Mouse (Mus musculus) limb, embryonic 14.5 days (tissue): ENCODE measurements around the gene Hils1. TPM values are rescaled to one million over a fixed set of nuclear protein-coding genes. Genes with fewer than 3 reads are reported as not detected.
"Not testable (repeated sequence)": the region's sequence is repeated elsewhere in the genome, so short reads cannot be mapped to it uniquely, and the experiment has no call there.

Experiments used
- ATAC-seq: fragments of 200-750 bp; cut with Nextera tagmentation; 2 replicates; pipeline ENCODE4 v1.8.0; 2017; ENCODE audit warnings: low read depth, moderate number of reproducible peaks, moderate TSS enrichment; ENCODE audit not compliant: low FRiP score
- DNase-seq: peaks from one replicate; pipeline ENCODE4 v3.0.0-alpha.2; 2015; ENCODE audit warnings: low spot score
- H3K27ac ChIP-seq: fragments of 300-500 bp; sonication (generic); replicated peaks from 2 replicates; pipeline ENCODE4 v1.5.1; 2014; ENCODE audit warnings: low read depth, mild to moderate bottlenecking, low read length, moderate library complexity, mixed read lengths
- H3K27me3 ChIP-seq: fragments of 300-500 bp; sonication (generic); 2 replicates; pipeline ENCODE4 v1.6.1; 2014; ENCODE audit warnings: low read length, mixed read lengths; ENCODE audit not compliant: control insufficient read depth, insufficient read depth
- H3K36me3 ChIP-seq: fragments of 300-500 bp; sonication (generic); 2 replicates; pipeline ENCODE4 v1.6.1; 2014; ENCODE audit warnings: mild to moderate bottlenecking, low read length, moderate library complexity, mixed read lengths; ENCODE audit not compliant: control insufficient read depth, insufficient read depth
- H3K4me1 ChIP-seq: fragments of 300-500 bp; sonication (generic); 2 replicates; pipeline ENCODE4 v1.6.1; 2014; ENCODE audit warnings: antibody characterized with exemption, low read length, mixed read lengths; ENCODE audit not compliant: control insufficient read depth, insufficient read depth
- H3K4me2 ChIP-seq: fragments of 300-500 bp; sonication (generic); replicated peaks from 2 replicates; pipeline ENCODE4 v1.6.1; 2014; ENCODE audit warnings: low read depth, mild to moderate bottlenecking, low read length, moderate library complexity; ENCODE audit not compliant: severe bottlenecking
- H3K4me3 ChIP-seq: fragments of 300-500 bp; sonication (generic); replicated peaks from 2 replicates; pipeline ENCODE4 v1.5.1; 2014; ENCODE audit warnings: low read length
- H3K9ac ChIP-seq: fragments of 300-500 bp; sonication (generic); 2 replicates; pipeline ENCODE4 v1.6.1; 2014; ENCODE audit warnings: mild to moderate bottlenecking, low read depth, low read length, moderate library complexity; ENCODE audit not compliant: severe bottlenecking
- H3K9me3 ChIP-seq: fragments of 300-500 bp; sonication (generic); 2 replicates; pipeline ENCODE4 v1.6.1; 2016; ENCODE audit warnings: low read length; ENCODE audit not compliant: control insufficient read depth
- POLR2A ChIP-seq: fragments of 200-500 bp; IDR thresholded peaks from 2 replicates; pipeline ENCODE4 v1.8.0; 2012; ENCODE audit warnings: inconsistent platforms, mild to moderate bottlenecking, moderate library complexity, borderline replicate concordance; ENCODE audit not compliant: insufficient read depth, insufficient read length; ENCODE audit errors: extremely low read depth
- WGBS: fragments of 180-500 bp; shearing (Covaris S2); extraction: QIAGEN DNeasy Blood & Tissue Kit; methylation state at CpG from one replicate; pipeline ENCODE4 v1.1.7; 2014; 5-methylcytosine and 5-hydroxymethylcytosine counted together
- polyA plus RNA-seq, 2 experiments: library from polyadenylated mRNA; depleted of rRNA in 1 of 2; stranded (reverse) in 1 of 2; unstranded in 1 of 2; fragments of >200 nt; fragmentation: Nextera tagmentation in 1 of 2; extraction: Ambion mirVana in 1 of 2; gene quantifications; 2 replicates each; pipeline versions ENCODE4 v1.2.1 to v1.2.3; 2012 to 2014

Hils1 gene
- polyA plus RNA-seq, 2 experiments: 0.29 to 0.58 TPM

GRCm38 (mm10) chr11:95007418-95007817, 40.0 kb downstream of the Hils1 start:
- no peak overlapping the region for H3K9ac ChIP-seq
- no peak for ATAC-seq

DNA sequence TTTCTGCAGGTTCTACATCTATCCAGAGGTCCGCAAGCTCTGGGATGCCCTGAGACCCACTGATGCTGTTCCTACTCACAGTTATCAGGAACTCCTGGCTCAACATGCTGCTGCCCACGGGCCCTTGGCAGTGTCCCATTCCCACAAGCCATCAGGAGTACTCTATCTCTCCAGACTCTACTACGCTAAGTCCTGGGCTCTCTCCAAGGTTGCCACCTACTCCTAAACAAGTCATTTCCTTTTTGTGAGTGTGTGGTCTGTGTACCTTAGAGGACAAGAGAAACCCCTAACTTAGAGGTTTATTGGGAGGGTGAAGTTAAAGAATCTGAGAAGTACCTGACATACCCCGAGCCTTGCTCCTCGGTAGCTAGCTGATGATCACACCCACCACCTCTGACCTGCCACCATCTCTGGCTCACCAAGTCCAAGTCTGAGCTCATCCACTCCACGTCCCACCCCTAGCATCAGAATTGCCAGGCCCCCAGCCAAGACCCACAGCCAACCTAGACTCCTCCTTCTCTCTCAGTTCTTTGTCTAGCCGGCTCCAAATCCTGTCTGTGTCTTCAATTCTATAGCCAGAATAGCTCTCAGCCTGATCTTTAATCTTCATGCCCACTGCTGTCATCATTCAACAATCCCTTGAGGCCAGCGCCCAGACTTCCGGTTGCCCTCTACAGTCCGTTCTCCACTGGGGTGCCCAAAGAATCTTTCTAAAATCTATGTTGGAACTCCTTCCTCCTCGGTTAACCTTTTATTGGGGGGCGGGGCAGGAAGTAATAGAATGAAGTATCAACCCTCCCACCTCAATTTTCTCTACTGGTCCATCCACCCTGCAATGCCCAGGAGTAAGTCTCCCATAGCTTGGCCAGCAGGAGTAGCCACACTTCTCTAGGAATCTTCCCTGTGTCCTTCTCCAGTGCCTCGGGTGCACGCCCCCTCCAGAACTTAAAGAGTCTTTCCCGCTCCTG, 41.6 kb downstream of the Hils1 start:
- WGBS: 29% methylated on average over 15 of the region's 15 CpGs
- TF ChIP-seq POLR2A: no peak
- peak; percentile 44 for ATAC-seq
- Histone ChIP-seq H3K9me3 (no peaks in the 10 kb centered on the region), H3K4me3 (peak overlapping the region; percentile 85), H3K4me1 (peaks cover 44% of the 10 kb centered on the region), H3K4me2 (peak overlapping the region; percentile 90), H3K36me3 (peaks cover 22% of the 10 kb centered on the region), H3K9ac (peak overlapping the region; percentile 90), H3K27ac (peak overlapping the region; percentile 92), H3K27me3 (no peaks in the 10 kb centered on the region)
- peak; percentile 47 for DNase-seq

More at GRCm38 (mm10) chr11:95007418-95007817, 40.0 kb downstream of the Hils1 start:
- TF ChIP-seq POLR2A: no peak
- no peaks in the 10 kb centered on the region for H3K9me3 ChIP-seq
- 65% methylated on average over 3 of the region's 3 CpGs for WGBS
- H3K36me3 ChIP-seq: peaks cover 36% of the 10 kb centered on the region
- no peak overlapping the region for H3K27ac ChIP-seq
- 0 out of 2 replicates have a peak overlapping the region, but pooled peaks have one; percentile 73 for H3K4me2 ChIP-seq
- no peak for DNase-seq
- no peaks in the 10 kb centered on the region for H3K27me3 ChIP-seq
- no peak overlapping the region for H3K4me3 ChIP-seq
- H3K4me1 ChIP-seq: peaks cover 36% of the 10 kb centered on the region

- Histone ChIP-seq H3K4me3 (peak within 1 kb of the TSS; percentile 85), H3K9me3 (no peaks in the 10 kb centered on the region), H3K36me3 (peaks cover 22% of the 10 kb centered on the region), H3K27me3 (no peaks in the 10 kb centered on the region), H3K4me2 (peak within 1 kb of the TSS; percentile 90), H3K27ac (peak within 1 kb of the TSS; percentile 92), H3K9ac (peak within 1 kb of the TSS; percentile 90), H3K4me1 (peaks cover 44% of the 10 kb centered on the region)
- 0% methylated on average over 17 of the region's 32 CpGs for WGBS
- DNase-seq (peak; percentile 78), ATAC-seq (peak; percentile 80)
- peak; percentile 67; the same call in 1 of the 2 replicates for TF ChIP-seq POLR2A
Measured at GRCm38 (mm10) chr11:95009629-95010014, 42.2 kb downstream of the Hils1 start, which contains the start of gene Samd14. TSS of gene Samd14 (plus strand) at chr11:95009879.

- peak overlapping the region; percentile 90 for H3K4me2 ChIP-seq
- H3K36me3 ChIP-seq: peaks cover 21% of the 10 kb centered on the region
- H3K27me3 ChIP-seq: no peaks in the 10 kb centered on the region
- TF ChIP-seq POLR2A: no peak
- ATAC-seq (peak; percentile 35; the same call in 1 of the 2 replicates), DNase-seq (no peak)
- no peaks in the 10 kb centered on the region for H3K9me3 ChIP-seq
- H3K4me1 ChIP-seq: peaks cover 44% of the 10 kb centered on the region
- peak overlapping the region; percentile 90 for H3K9ac ChIP-seq
- under 1% methylated on average over 32 of the region's 40 CpGs for WGBS
- peak overlapping the region; percentile 85 for H3K4me3 ChIP-seq
- H3K27ac ChIP-seq: peak overlapping the region; percentile 92
Measured at GRCm38 (mm10) chr11:95010141-95010739, 42.8 kb downstream of the Hils1 start.

GRCm38 (mm10) chr11:95010841-95011403, 43.5 kb downstream of the Hils1 start:
- 9% methylated on average over 4 of the region's 4 CpGs for WGBS
- H3K9ac ChIP-seq: peak overlapping the region; percentile 90
- H3K9me3 ChIP-seq, ATAC-seq, H3K27me3 ChIP-seq, DNase-seq: not testable (repeated sequence)
- H3K4me3 ChIP-seq: peak overlapping the region; percentile 85
- H3K36me3 ChIP-seq: peaks cover 21% of the 10 kb centered on the region
- H3K4me1 ChIP-seq: peaks cover 43% of the 10 kb centered on the region
- H3K27ac ChIP-seq: peak overlapping the region; percentile 92; the same call in 1 of the 2 replicates
- H3K4me2 ChIP-seq: peak overlapping the region; percentile 90
